Mouse (Mus musculus) cerebellum, adult 2 months (tissue): Measurements from ENCODE around the gene Tdo2.

Experiments used
- CTCF ChIP-seq: fragments of 200-500 bp; IDR thresholded peaks from 2 replicates; pipeline ENCODE4 v1.5.1; 2011; ENCODE audit warnings: low read depth, mild to moderate bottlenecking, control low read depth, low read length, moderate library complexity, borderline replicate concordance; ENCODE audit not compliant: insufficient read depth
- POLR2A ChIP-seq: fragments of 200-500 bp; IDR thresholded peaks from 2 replicates; pipeline ENCODE4 v1.6.1; 2011; ENCODE audit warnings: low read length, control low read depth, borderline replicate concordance; ENCODE audit not compliant: insufficient read depth

DNA sequence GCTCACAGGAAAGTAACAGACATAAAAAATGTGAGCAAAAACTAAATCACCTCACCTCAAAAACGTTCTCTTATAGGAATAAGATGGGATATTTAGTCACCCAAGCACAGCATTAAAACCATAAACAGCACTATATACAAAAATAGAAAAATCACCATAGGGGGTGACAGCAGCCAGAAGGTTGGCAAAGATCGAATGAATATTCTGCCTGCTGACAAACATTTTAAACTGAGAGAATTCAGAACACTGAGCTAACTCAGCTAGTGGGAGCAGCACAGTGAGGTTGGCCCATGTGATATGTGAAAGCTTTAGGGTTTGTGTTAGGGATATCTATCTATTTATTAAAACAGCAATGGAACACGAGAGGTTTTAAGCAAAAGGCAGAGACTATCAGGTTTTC is 11.4 kb downstream of the Tdo2 start:
- TF ChIP-seq CTCF (no peak), POLR2A (no peak)
